Comparison of ENCODE assay signal across 9 mouse cellular contexts in the genomic region with DNA sequence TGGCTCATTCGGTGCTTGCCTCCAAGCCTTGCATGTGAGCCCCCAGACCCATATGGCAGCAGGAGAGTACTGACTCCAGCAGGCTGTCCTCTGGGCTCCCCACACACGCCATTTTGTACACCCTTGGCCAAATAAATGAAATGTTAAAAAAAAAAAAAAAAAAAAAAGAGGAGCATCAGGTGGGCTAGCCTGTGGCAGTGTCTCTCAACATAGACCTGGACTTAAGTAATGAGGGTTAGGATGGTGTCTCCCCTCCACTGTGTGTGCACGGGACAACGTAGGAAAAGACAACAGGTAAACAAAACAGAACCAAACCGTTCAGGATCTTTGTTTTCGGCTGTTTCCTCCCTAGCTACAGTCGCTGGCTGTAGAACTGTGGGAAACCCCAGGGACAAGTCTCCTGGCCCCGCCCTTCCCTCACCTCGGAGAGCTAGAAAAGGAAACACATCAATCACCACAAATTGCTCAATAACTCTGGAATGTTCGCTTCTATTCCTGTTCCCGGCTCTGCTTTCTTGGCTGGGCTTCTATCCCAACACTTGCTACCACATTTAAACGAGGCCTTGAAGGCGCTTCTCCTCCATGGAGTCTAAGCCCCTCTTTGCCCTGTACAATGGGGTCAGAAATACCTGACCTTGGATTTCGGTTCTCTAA. TPM values are rescaled to one million over a fixed set of nuclear protein-coding genes. Genes with fewer than 3 reads are reported as not detected.
DNase-seq lines count a peak whose midpoint lies in the region; ATAC-seq lines count a peak whose summit lies in the region.
"Had no signal": no experiment of that assay in that cellular context is flagged by ENCODE, and none has a peak within 500 bp of the region (broad histone marks: within the 10 kb centered on the region; RNA-seq: fewer than 3 reads in every experiment).

No protein-coding gene starts in this region.

- 53% methylated on average over 14 of the region's 14 CpGs for WGBS in limb, embryonic 10.5 days
- WGBS in midbrain, embryonic 11.5 days = 80% methylated on average over 14 of the region's 14 CpGs

- H3K9me3 ChIP-seq in limb, embryonic 10.5 days (replicated peaks) = no peaks in the 10 kb centered on the region
- no peaks in the 10 kb centered on the region for H3K9me3 ChIP-seq in midbrain, embryonic 11.5 days (ENCODE audit: control insufficient read depth, low read length)

- no peaks in the 10 kb centered on the region for H3K36me3 ChIP-seq in limb, embryonic 10.5 days
- H3K36me3 ChIP-seq in midbrain, embryonic 11.5 days (ENCODE audit: control insufficient read depth, insufficient read depth, low read length) = no peaks in the 10 kb centered on the region

- peaks cover 2% of the 10 kb centered on the region; the same call in 1 of the 2 replicates for H3K27me3 ChIP-seq in limb, embryonic 10.5 days (ENCODE audit: low read depth, poor library complexity, severe bottlenecking)
- no peaks in the 10 kb centered on the region for H3K27me3 ChIP-seq in midbrain, embryonic 11.5 days (ENCODE audit: control insufficient read depth, insufficient read depth, low read length)

- ATAC-seq in erythroid progenitor cell, adult 5-6 weeks (replicated peaks; ENCODE audit: low FRiP score, poor library complexity, severe bottlenecking) = peak; percentile 27; the same call in 1 of the 2 replicates
- no peak for ATAC-seq in midbrain, embryonic 11.5 days (ENCODE audit: low FRiP score)
- ATAC-seq in cerebellum, adult (ENCODE audit: insufficient number of reproducible peaks, low FRiP score, low TSS enrichment) = no peak

- H3K4me1 ChIP-seq in limb, embryonic 10.5 days = peaks cover 52% of the 10 kb centered on the region
- H3K4me1 ChIP-seq in midbrain, embryonic 11.5 days (ENCODE audit: control insufficient read depth, insufficient read depth, low read length) = peaks cover 15% of the 10 kb centered on the region

- H3K9ac ChIP-seq in midbrain, embryonic 11.5 days (ENCODE audit: low read length) = peak overlapping the region; percentile 30; the same call in 1 of the 2 replicates

- H3K4me2 ChIP-seq in midbrain, embryonic 11.5 days = peak overlapping the region; percentile 16; the same call in 1 of the 2 replicates

- DNase-seq in thymus, postnatal 4 days = peak; percentile 28
- no peak for DNase-seq in thymus, postnatal 25 days
- peak; percentile 86 to 90 for DNase-seq in heart, postnatal 10 days
- peak; percentile 51 for DNase-seq in limb, embryonic 10.5 days (ENCODE audit: low spot score)
- no peak for DNase-seq in midbrain, embryonic 11.5 days (ENCODE audit: low spot score, missing footprints)
- DNase-seq in layer of hippocampus, postnatal 10 days (ENCODE audit: low spot score in 2 of 2) = no peak

- H3K4me3 ChIP-seq in limb, embryonic 10.5 days = peak overlapping the region; percentile 38
- no peak overlapping the region for H3K4me3 ChIP-seq in midbrain, embryonic 11.5 days (ENCODE audit: low read depth, low read length)

- H3K27ac ChIP-seq in limb, embryonic 10.5 days = peak overlapping the region; percentile 79
- H3K27ac ChIP-seq in midbrain, embryonic 11.5 days (ENCODE audit: low read depth, low read length) = peak overlapping the region; percentile 36; the same call in 1 of the 2 replicates

- intact Hi-C loops in heart, postnatal 10 days (cut with DNase I) = loop anchor here (1.0 kb wide), 1 partner anchor 19 kb away; a partner anchor contains a TSS

RNA-seq across cellular contexts. Expression of a gene that starts 0.7 kb away (rescaled TPM):
- total RNA-seq in erythroid progenitor cell, adult 5-6 weeks (2015; ENCODE audit: low replicate concordance) = not detected in 2 replicates
- not detected in 2 replicates for total RNA-seq in erythroid progenitor cell, adult 5-6 weeks (2017; ENCODE audit: low replicate concordance)
- total RNA-seq in heart, postnatal 10 days (2021) = 1 to 10 TPM; 4.9 to 5.3 TPM
- polyA plus RNA-seq in limb, embryonic 10.5 days (2016; fragmentation: Nextera tagmentation; extraction: Ambion mirVana) = 0.60 and 2.0 TPM in 2 replicates
- 0.36 and 0.43 TPM in 2 replicates for polyA plus RNA-seq in midbrain, embryonic 11.5 days (2014; fragmentation: Nextera tagmentation; extraction: Ambion mirVana)
- total RNA-seq in layer of hippocampus, postnatal 10 days (2021) = not detected
- polyA plus RNA-seq: brain, embryonic 14.5 days had no signal

RNA-seq across cellular contexts. Expression of a gene that starts 17.8 kb away (rescaled TPM):
- 29.2 and 32.7 TPM in 2 replicates for total RNA-seq in erythroid progenitor cell, adult 5-6 weeks (2015; ENCODE audit: low replicate concordance)
- total RNA-seq in erythroid progenitor cell, adult 5-6 weeks (2017; ENCODE audit: low replicate concordance) = 20.9 and 63.7 TPM in 2 replicates
- 10 to 100 TPM; 24.3 to 30.9 TPM for total RNA-seq in heart, postnatal 10 days (2021)
- 27.2 and 42.1 TPM in 2 replicates for polyA plus RNA-seq in limb, embryonic 10.5 days (2016; fragmentation: Nextera tagmentation; extraction: Ambion mirVana)
- polyA plus RNA-seq in midbrain, embryonic 11.5 days (2014; fragmentation: Nextera tagmentation; extraction: Ambion mirVana) = 12.1 and 14.7 TPM in 2 replicates
- total RNA-seq in layer of hippocampus, postnatal 10 days (2021) = 10 to 100 TPM; 27.5 to 28.6 TPM

RNA-seq across cellular contexts. Expression of a gene that starts 18.4 kb away (rescaled TPM):
- total RNA-seq in erythroid progenitor cell, adult 5-6 weeks (2015; ENCODE audit: low replicate concordance) = 99.5 and 157 TPM in 2 replicates
- 59.8 and 70.0 TPM in 2 replicates for total RNA-seq in erythroid progenitor cell, adult 5-6 weeks (2017; ENCODE audit: low replicate concordance)
- 1,000 to 10,000 TPM in 1 of 2 experiments, 100 to 1,000 TPM in 1; 618 to 1,152 TPM for total RNA-seq in heart, postnatal 10 days (2021)
- 28.5 and 43.4 TPM in 2 replicates for polyA plus RNA-seq in limb, embryonic 10.5 days (2016; fragmentation: Nextera tagmentation; extraction: Ambion mirVana)
- 54.0 and 55.9 TPM in 2 replicates for polyA plus RNA-seq in midbrain, embryonic 11.5 days (2014; fragmentation: Nextera tagmentation; extraction: Ambion mirVana)
- total RNA-seq in layer of hippocampus, postnatal 10 days (2021) = 10 to 100 TPM; 36.5 to 46.1 TPM

RNA-seq across cellular contexts. Expression of a gene that starts 20.3 kb away (rescaled TPM):
- total RNA-seq in erythroid progenitor cell, adult 5-6 weeks (2015; ENCODE audit: low replicate concordance) = not detected in 2 replicates
- not detected in 2 replicates for total RNA-seq in erythroid progenitor cell, adult 5-6 weeks (2017; ENCODE audit: low replicate concordance)
- total RNA-seq in heart, postnatal 10 days (2021) = 1 to 10 TPM; 2.0 to 5.5 TPM
- 0.73 and 0.96 TPM in 2 replicates for polyA plus RNA-seq in limb, embryonic 10.5 days (2016; fragmentation: Nextera tagmentation; extraction: Ambion mirVana)
- polyA plus RNA-seq in midbrain, embryonic 11.5 days (2014; fragmentation: Nextera tagmentation; extraction: Ambion mirVana) = 1.5 and 2.0 TPM in 2 replicates
- total RNA-seq in layer of hippocampus, postnatal 10 days (2021) = 10 to 100 TPM; 41.3 to 45.5 TPM

RNA-seq across cellular contexts. Expression of a gene that starts 24.8 kb away (rescaled TPM):
- total RNA-seq in erythroid progenitor cell, adult 5-6 weeks (2015; ENCODE audit: low replicate concordance) = not detected in 2 replicates
- total RNA-seq in erythroid progenitor cell, adult 5-6 weeks (2017; ENCODE audit: low replicate concordance) = 0.13 TPM in 1 of 2 replicates, not detected in the other
- 10 to 100 TPM; 40.1 to 54.6 TPM for total RNA-seq in heart, postnatal 10 days (2021)
- 3.6 and 4.5 TPM in 2 replicates for polyA plus RNA-seq in limb, embryonic 10.5 days (2016; fragmentation: Nextera tagmentation; extraction: Ambion mirVana)
- 6.4 TPM in 2 replicates for polyA plus RNA-seq in midbrain, embryonic 11.5 days (2014; fragmentation: Nextera tagmentation; extraction: Ambion mirVana)
- 10 to 100 TPM; 40.8 to 44.5 TPM for total RNA-seq in layer of hippocampus, postnatal 10 days (2021)

Comparison
In these comparisons a context has a peak if more than half of its experiments do, and no peak if none do; other contexts are left out.
1. DNase-seq: peak in thymus, postnatal 4 days (single experiment), heart, postnatal 10 days (2 of 2) and limb, embryonic 10.5 days (single experiment); none in thymus, postnatal 25 days (single experiment), midbrain, embryonic 11.5 days (single experiment) and layer of hippocampus, postnatal 10 days (0 of 2).
2. RNA of a gene that starts 0.7 kb away (total RNA-seq): 4.9 to 5.3 TPM in heart, postnatal 10 days; not detected in layer of hippocampus, postnatal 10 days and not detected in erythroid progenitor cell, adult 5-6 weeks; every median in the first group is over 4 times any median in the second.